Mouse (Mus musculus): Measurements from ENCODE around the gene Serpinb6b. TPM values are rescaled to one million over a fixed set of nuclear protein-coding genes. Genes with fewer than 3 reads are reported as not detected.

Serpinb6b gene
- polyA plus RNA-seq, 1 experiment from 2014 or later = 6.1 TPM

Other genes with a start within 250 kb of the Serpinb6b start
- not detected in 3 replicates for gene Mylk4, start 181.3 kb upstream of the Serpinb6b start, polyA plus RNA-seq (2018)
- 7.1 to 9.5 TPM (median 8.7 TPM) in 3 replicates for gene Wrnip1, start 163.2 kb upstream of the Serpinb6b start, polyA plus RNA-seq (2018)
- gene D930007J09Rik, start 162.4 kb upstream of the Serpinb6b start, polyA plus RNA-seq (2018) = not detected in 3 replicates
- 0.67 to 1.4 TPM (median 1.3 TPM) in 3 replicates for gene Serpinb1a, start 114.0 kb upstream of the Serpinb6b start, polyA plus RNA-seq (2018)
- gene Serpinb1c, start 67.0 kb upstream of the Serpinb6b start, polyA plus RNA-seq (2018) = 3.9 to 4.2 TPM (median 4.2 TPM) in 3 replicates
- gene Serpinb9, start 38.0 kb downstream of the Serpinb6b start, polyA plus RNA-seq (2018) = 5.1 to 13.2 TPM (median 9.9 TPM) in 3 replicates
- gene Serpinb9b, start 62.2 kb downstream of the Serpinb6b start, polyA plus RNA-seq (2018) = 0.10 to 0.26 TPM in 2 of 3 replicates, not detected in the other
- gene Serpinb1b, start 113.4 kb downstream of the Serpinb6b start, polyA plus RNA-seq (2018) = 0.22 to 0.30 TPM in 2 of 3 replicates, not detected in the other
- not detected in 3 replicates for gene Serpinb9c, start 194.5 kb downstream of the Serpinb6b start, polyA plus RNA-seq (2018)
- not detected in 3 replicates for gene Serpinb9d, start 227.8 kb downstream of the Serpinb6b start, polyA plus RNA-seq (2018)

Data from macrophage (primary cell).